Mouse (Mus musculus) liver, postnatal 0 days (tissue): ENCODE data around the gene Exoc8.

Experiments
- CTCF ChIP-seq: sonication (generic); IDR thresholded peaks from 2 replicates; pipeline ENCODE4 v1.5.1; 2016; ENCODE audit warnings: antibody characterized with exemption, low read depth
- EP300 ChIP-seq: IDR thresholded peaks from 2 replicates; pipeline ENCODE4 v1.6.1; 2016; ENCODE audit warnings: antibody characterized with exemption, low read depth, mild to moderate bottlenecking

GRCm38 (mm10) chr8:124929006-124929405 lies 31.5 kb upstream of the Exoc8 start:
- TF ChIP-seq CTCF (no peak), EP300 (no peak)
